ENCODE assay signal across 7 mouse cellular contexts in the genomic region with DNA sequence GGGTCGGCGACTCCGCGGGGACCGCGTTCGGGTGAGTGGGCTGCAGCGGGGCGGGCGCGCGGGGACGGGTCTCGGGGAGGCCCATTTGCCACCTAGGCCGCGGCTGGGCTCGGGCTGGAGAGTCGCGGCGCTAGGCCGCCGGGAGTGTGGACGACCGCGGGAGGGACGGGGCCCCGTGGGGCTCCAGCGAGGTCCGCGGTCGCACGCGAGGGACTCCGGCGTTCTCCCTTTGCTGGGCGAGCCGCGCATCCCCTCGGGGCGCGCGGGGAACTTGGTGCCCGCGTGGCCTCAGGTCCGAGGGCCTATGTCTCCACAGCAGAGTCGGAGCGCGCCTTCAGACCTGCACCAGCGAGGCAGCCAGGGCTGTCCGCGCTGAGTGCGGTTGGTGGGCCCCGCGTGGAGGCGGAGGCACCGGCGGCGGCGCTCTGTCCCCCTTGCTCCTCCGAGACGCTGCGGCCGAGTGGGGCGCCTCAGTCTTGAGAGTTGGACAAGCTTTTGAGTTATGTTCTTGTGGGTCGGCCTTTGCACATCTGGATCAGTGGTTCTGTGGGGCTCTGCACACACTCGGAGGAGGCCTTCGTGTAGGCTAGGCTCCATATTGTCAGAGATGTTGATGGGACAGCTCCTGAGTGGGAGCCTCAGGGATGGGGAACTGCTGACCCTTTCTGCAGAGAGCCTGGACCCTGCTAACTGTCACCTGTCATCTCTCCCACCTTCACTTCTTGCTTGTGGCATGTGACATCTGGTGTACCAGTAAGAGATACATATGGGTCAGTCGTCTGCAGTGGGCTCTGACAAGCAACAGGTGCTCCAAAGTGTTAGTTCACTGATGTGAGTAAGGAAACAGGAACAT. TPM values are rescaled to one million over a fixed set of nuclear protein-coding genes. Genes with fewer than 3 reads are reported as not detected.
A peak's percentile ranks its signal among the peaks of the same experiment; 100 is the strongest.
DNase-seq lines count a peak whose midpoint lies in the region; ATAC-seq and TF ChIP-seq lines count a peak whose summit lies in the region.

No protein-coding gene starts in this region.

- no peak overlapping the region for H3K27ac ChIP-seq in brown adipose tissue, adult 24 weeks (replicated peaks; ENCODE audit: low read depth, low read length)
- peak overlapping the region; percentile 63 for H3K27ac ChIP-seq in forebrain, embryonic 16.5 days (ENCODE audit: low read length)
- peak overlapping the region; percentile 61 for H3K27ac ChIP-seq in liver, adult 2 months (replicated peaks; ENCODE audit: insufficient read depth, low read depth, low read length)
- H3K27ac ChIP-seq in neural tube, embryonic 13.5 days (replicated peaks): peak overlapping the region; percentile 84

- peak; percentile 48 for ATAC-seq in forebrain, embryonic 16.5 days
- ATAC-seq in neural tube, embryonic 13.5 days (ENCODE audit: low read depth): peak; percentile 34

- H3K9ac ChIP-seq in forebrain, embryonic 16.5 days (replicated peaks; ENCODE audit: low read depth, low read length): peak overlapping the region; percentile 85
- H3K9ac ChIP-seq in liver, adult 2 months (ENCODE audit: low read depth, low read length): peak overlapping the region; percentile 93
- peak overlapping the region; percentile 89 for H3K9ac ChIP-seq in neural tube, embryonic 13.5 days

- DNase-seq in right cerebral cortex, postnatal 14 days: peak; percentile 4
- DNase-seq in right cerebral cortex, postnatal 4 days: no peak
- no peak for DNase-seq in liver, adult 2 months (ENCODE audit: extremely low read depth, low read depth, low spot score)
- DNase-seq in T-cell, adult 2 months (ENCODE audit: low spot score): no peak

- no peak for TF ChIP-seq CTCF in liver, adult 2 months (IDR thresholded peaks at IDR 0.05; ENCODE audit: low read depth, low read length)

- H3K4me1 ChIP-seq in brown adipose tissue, adult 24 weeks (ENCODE audit: control insufficient read depth, insufficient read depth, insufficient read length, low read length): peaks cover 12% of the 10 kb centered on the region
- H3K4me1 ChIP-seq in forebrain, embryonic 16.5 days (replicated peaks; ENCODE audit: control insufficient read depth, insufficient read depth, low read length): peaks cover 40% of the 10 kb centered on the region
- peaks cover 16% of the 10 kb centered on the region for H3K4me1 ChIP-seq in liver, adult 2 months (ENCODE audit: control insufficient read depth, insufficient read depth, low read length)
- H3K4me1 ChIP-seq in neural tube, embryonic 13.5 days (replicated peaks): peaks cover 49% of the 10 kb centered on the region

- WGBS in forebrain, embryonic 16.5 days: 1% methylated on average over 54 of the region's 68 CpGs
- under 1% methylated on average over 68 of the region's 68 CpGs for WGBS in liver, adult 2 months
- WGBS in neural tube, embryonic 13.5 days: 2% methylated on average over 62 of the region's 68 CpGs

- H3K4me3 ChIP-seq in brown adipose tissue, adult 24 weeks (ENCODE audit: insufficient read depth, low read depth, low read length): peak overlapping the region; percentile 90
- peak overlapping the region; percentile 90 for H3K4me3 ChIP-seq in forebrain, embryonic 16.5 days (replicated peaks; ENCODE audit: low read length)
- peak overlapping the region; percentile 95 for H3K4me3 ChIP-seq in liver, adult 2 months (ENCODE audit: insufficient read depth, low read depth, low read length)
- H3K4me3 ChIP-seq in neural tube, embryonic 13.5 days: peak overlapping the region; percentile 90

- H3K9me3 ChIP-seq in forebrain, embryonic 16.5 days (ENCODE audit: control insufficient read depth, low read length): no peaks in the 10 kb centered on the region
- H3K9me3 ChIP-seq in neural tube, embryonic 13.5 days: no peaks in the 10 kb centered on the region

- H3K79me2 ChIP-seq in liver, adult 2 months (ENCODE audit: control insufficient read depth, insufficient read depth, low read length): peaks cover 13% of the 10 kb centered on the region

- TF ChIP-seq POLR2A in liver, adult 2 months (IDR thresholded peaks at IDR 0.05; ENCODE audit: extremely low read depth, insufficient read depth, low read length): no peak

- peak overlapping the region; percentile 94 for H3K4me2 ChIP-seq in forebrain, embryonic 16.5 days (ENCODE audit: low read length)
- H3K4me2 ChIP-seq in neural tube, embryonic 13.5 days: peak overlapping the region; percentile 93

- H3K36me3 ChIP-seq in forebrain, embryonic 16.5 days (ENCODE audit: control insufficient read depth, insufficient read depth): 0 out of 2 replicates have a peak, but pooled peaks cover 5% of the 10 kb centered on the region
- no peaks in the 10 kb centered on the region for H3K36me3 ChIP-seq in liver, adult 2 months (ENCODE audit: control insufficient read depth, insufficient read depth, low read length)
- peaks cover 14% of the 10 kb centered on the region for H3K36me3 ChIP-seq in neural tube, embryonic 13.5 days

- H3K27me3 ChIP-seq in forebrain, embryonic 16.5 days (replicated peaks; ENCODE audit: control insufficient read depth, insufficient read depth, low read length): no peaks in the 10 kb centered on the region
- no peaks in the 10 kb centered on the region for H3K27me3 ChIP-seq in liver, adult 2 months (ENCODE audit: control insufficient read depth, insufficient read depth, low read length)
- no peaks in the 10 kb centered on the region for H3K27me3 ChIP-seq in neural tube, embryonic 13.5 days

RNA-seq across cellular contexts. Expression of a gene that starts 0.6 kb away (rescaled TPM):
- polyA plus RNA-seq in brown adipose tissue, adult 24 weeks (2012; ENCODE audit: insufficient read depth, insufficient read length, missing spikeins): 27.2 and 38.7 TPM in 2 replicates
- polyA plus RNA-seq in forebrain, embryonic 16.5 days (2015; fragmentation: Nextera tagmentation; extraction: Ambion mirVana): 72.3 and 73.3 TPM in 2 replicates
- total RNA-seq in liver, adult 2 months (2014; rRNA removed): 21.4 and 21.9 TPM in 2 replicates
- polyA plus RNA-seq in liver, adult 2 months (2012; rRNA removed): 14.0 and 15.0 TPM in 2 replicates
- polyA plus RNA-seq in neural tube, embryonic 13.5 days (2015; fragmentation: Nextera tagmentation; extraction: Ambion mirVana): 61.2 and 64.5 TPM in 2 replicates

RNA-seq across cellular contexts. Expression of a gene that starts 15.4 kb away (rescaled TPM):
- not detected in 2 replicates for polyA plus RNA-seq in brown adipose tissue, adult 24 weeks (2012; ENCODE audit: insufficient read depth, insufficient read length, missing spikeins)
- 1.8 and 2.4 TPM in 2 replicates for polyA plus RNA-seq in forebrain, embryonic 16.5 days (2015; fragmentation: Nextera tagmentation; extraction: Ambion mirVana)
- 0.07 TPM in 1 of 2 replicates, not detected in the other for total RNA-seq in liver, adult 2 months (2014; rRNA removed)
- polyA plus RNA-seq in liver, adult 2 months (2012; rRNA removed): not detected in 2 replicates
- polyA plus RNA-seq in neural tube, embryonic 13.5 days (2015; fragmentation: Nextera tagmentation; extraction: Ambion mirVana): 2.5 TPM in 2 replicates

RNA-seq across cellular contexts. Expression of a gene that starts 49.3 kb away (rescaled TPM):
- 17.4 and 21.7 TPM in 2 replicates for polyA plus RNA-seq in brown adipose tissue, adult 24 weeks (2012; ENCODE audit: insufficient read depth, insufficient read length, missing spikeins)
- polyA plus RNA-seq in forebrain, embryonic 16.5 days (2015; fragmentation: Nextera tagmentation; extraction: Ambion mirVana): 33.5 and 38.1 TPM in 2 replicates
- total RNA-seq in liver, adult 2 months (2014; rRNA removed): 19.6 and 22.4 TPM in 2 replicates
- polyA plus RNA-seq in liver, adult 2 months (2012; rRNA removed): 15.6 and 17.8 TPM in 2 replicates
- 31.5 and 32.9 TPM in 2 replicates for polyA plus RNA-seq in neural tube, embryonic 13.5 days (2015; fragmentation: Nextera tagmentation; extraction: Ambion mirVana)

RNA-seq across cellular contexts. Expression of a gene that starts 51.6 kb away (rescaled TPM):
- polyA plus RNA-seq in brown adipose tissue, adult 24 weeks (2012; ENCODE audit: insufficient read depth, insufficient read length, missing spikeins): 65.9 and 105 TPM in 2 replicates
- 189 and 202 TPM in 2 replicates for polyA plus RNA-seq in forebrain, embryonic 16.5 days (2015; fragmentation: Nextera tagmentation; extraction: Ambion mirVana)
- 30.7 and 37.1 TPM in 2 replicates for total RNA-seq in liver, adult 2 months (2014; rRNA removed)
- polyA plus RNA-seq in liver, adult 2 months (2012; rRNA removed): 95.4 and 107 TPM in 2 replicates
- 190 and 208 TPM in 2 replicates for polyA plus RNA-seq in neural tube, embryonic 13.5 days (2015; fragmentation: Nextera tagmentation; extraction: Ambion mirVana)
